Mouse (Mus musculus) midbrain, embryonic 10.5 days (tissue): ENCODE measurements at regions not wholly inside any gene's neighbourhood (a gene's known extent, or its start where the extent isn't known, plus 50 kb on each side); places are given as distances from the start of the nearest gene placed in this dataset.

ENCODE experiments used
- DNase-seq: peaks from one replicate; pipeline ENCODE4 v3.0.0-alpha.2; 2017; ENCODE audit warnings: low spot score
- H3K27ac ChIP-seq: fragments of 300-500 bp; sonication (generic); replicated peaks from 2 replicates; pipeline ENCODE4 v1.5.1; 2016; ENCODE audit warnings: mild to moderate bottlenecking
- H3K27me3 ChIP-seq: fragments of 300-500 bp; sonication (generic); 2 replicates; pipeline ENCODE4 v1.6.1; 2016; ENCODE audit warnings: low read depth, mild to moderate bottlenecking; ENCODE audit not compliant: poor library complexity, severe bottlenecking
- H3K36me3 ChIP-seq: fragments of 300-500 bp; sonication (generic); 2 replicates; pipeline ENCODE4 v1.6.1; 2016; ENCODE audit warnings: mild to moderate bottlenecking, moderate library complexity
- H3K4me1 ChIP-seq: fragments of 300-500 bp; sonication (generic); 2 replicates; pipeline ENCODE4 v1.6.1; 2016
- H3K4me3 ChIP-seq: fragments of 300-500 bp; sonication (generic); 2 replicates; pipeline ENCODE4 v1.5.1; 2016; ENCODE audit warnings: mild to moderate bottlenecking, moderate library complexity
- H3K9me3 ChIP-seq: fragments of 300-500 bp; sonication (generic); replicated peaks from 2 replicates; pipeline ENCODE4 v1.6.1; 2016; ENCODE audit warnings: mild to moderate bottlenecking
- WGBS: fragments of 180-500 bp; shearing (Covaris S2); methylation state at CpG from one replicate; pipeline ENCODE4 v1.1.7; 2016; 5-methylcytosine and 5-hydroxymethylcytosine counted together

DNA sequence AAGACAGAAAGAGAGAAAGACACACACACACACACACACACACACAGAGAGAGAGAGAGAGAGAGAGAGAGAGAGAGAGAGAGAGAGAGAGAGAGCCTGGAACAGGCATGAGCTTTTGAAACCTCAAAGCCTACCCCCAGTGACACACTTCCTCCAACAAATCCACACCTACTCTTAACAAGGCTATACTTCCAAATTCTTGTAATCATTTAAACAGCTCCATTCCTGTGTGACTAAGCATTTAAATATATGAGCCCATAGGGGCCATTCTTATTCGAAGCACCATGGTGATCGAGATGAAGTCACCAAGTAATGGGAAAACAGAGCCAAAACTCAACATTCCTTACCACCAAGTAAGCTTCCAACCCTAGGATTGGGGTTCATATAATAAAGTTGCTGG, 250.1 kb downstream of the Galc start:
- no peak overlapping the region for H3K4me3 ChIP-seq
- peaks cover 5% of the 10 kb centered on the region; the same call in 1 of the 2 replicates for H3K27me3 ChIP-seq
- H3K27ac ChIP-seq: no peak overlapping the region
- H3K4me1 ChIP-seq: peaks cover 9% of the 10 kb centered on the region
- H3K9me3 ChIP-seq: no peaks in the 10 kb centered on the region
- H3K36me3 ChIP-seq: no peaks in the 10 kb centered on the region
- 93% methylated on average over 2 of the region's 2 CpGs for WGBS
- DNase-seq: no peak

GRCm38 (mm10) chr12:98005671-98006469, 253.4 kb downstream of the Galc start:
- H3K27ac ChIP-seq: peak overlapping the region; percentile 59; the same call in 1 of the 2 replicates
- WGBS: 64% methylated on average over 5 of the region's 5 CpGs
- no peaks in the 10 kb centered on the region for H3K9me3 ChIP-seq
- no peak for DNase-seq
- H3K4me3 ChIP-seq: no peak overlapping the region
- peaks cover 9% of the 10 kb centered on the region for H3K4me1 ChIP-seq
- H3K27me3 ChIP-seq: peaks cover 17% of the 10 kb centered on the region
- no peaks in the 10 kb centered on the region for H3K36me3 ChIP-seq

GRCm38 (mm10) chr12:98002217-98002616, 257.0 kb downstream of the Galc start:
- no peaks in the 10 kb centered on the region for H3K9me3 ChIP-seq
- no peaks in the 10 kb centered on the region for H3K36me3 ChIP-seq
- DNase-seq: no peak
- H3K4me3 ChIP-seq: no peak overlapping the region
- H3K27me3 ChIP-seq: peaks cover 35% of the 10 kb centered on the region
- 71% methylated on average over 5 of the region's 5 CpGs for WGBS
- peaks cover 9% of the 10 kb centered on the region for H3K4me1 ChIP-seq
- no peak overlapping the region for H3K27ac ChIP-seq

DNA sequence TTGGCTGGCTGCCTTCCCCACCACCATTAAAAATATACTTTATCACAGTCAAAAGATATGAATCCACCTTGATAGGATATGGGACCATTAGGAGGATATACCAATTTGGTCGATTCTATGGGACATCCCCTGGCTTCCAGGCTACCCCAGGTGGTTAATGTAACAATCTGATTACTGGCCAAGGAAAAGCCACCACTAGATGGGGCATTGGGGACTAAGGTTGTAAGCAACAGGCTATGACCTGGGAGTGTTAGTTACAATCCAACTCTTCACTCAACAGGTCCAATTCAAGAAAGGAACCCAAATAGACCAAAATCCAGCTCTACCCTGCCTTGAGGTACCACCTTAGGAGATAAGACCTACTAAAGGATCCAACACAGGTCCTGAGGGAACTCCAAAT, 264.4 kb downstream of the Galc start:
- Histone ChIP-seq H3K36me3 (no peaks in the 10 kb centered on the region), H3K4me3 (no peak overlapping the region), H3K4me1 (no peaks in the 10 kb centered on the region), H3K9me3 (no peaks in the 10 kb centered on the region), H3K27me3 (peaks cover 8% of the 10 kb centered on the region; the same call in 1 of the 2 replicates), H3K27ac (no peak overlapping the region)
- WGBS: 60% methylated on average over 1 of the region's 1 CpGs
- DNase-seq: no peak

DNA sequence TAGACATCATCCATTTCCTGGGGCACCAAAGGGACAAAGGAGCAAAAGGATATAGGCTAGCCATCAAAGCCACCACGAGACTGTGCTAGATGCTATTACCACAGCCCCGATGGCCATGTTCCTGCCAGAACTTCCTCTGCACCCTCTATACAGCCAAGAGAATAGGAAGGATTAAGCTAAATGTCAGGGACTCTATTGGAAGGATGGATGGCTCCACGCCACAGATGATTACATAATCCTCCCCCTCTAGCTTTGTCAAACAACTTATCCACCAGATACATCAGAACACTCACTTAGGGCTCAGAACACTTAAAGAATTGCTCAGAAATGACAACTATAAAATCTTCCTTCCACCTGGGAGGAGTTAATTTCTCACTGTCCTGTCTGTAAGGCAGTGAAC, 265.3 kb downstream of the Galc start:
- H3K4me1 ChIP-seq: no peaks in the 10 kb centered on the region
- 85% methylated on average over 3 of the region's 3 CpGs for WGBS
- no peaks in the 10 kb centered on the region for H3K36me3 ChIP-seq
- no peak overlapping the region for H3K27ac ChIP-seq
- H3K9me3 ChIP-seq: no peaks in the 10 kb centered on the region
- no peak overlapping the region for H3K4me3 ChIP-seq
- DNase-seq: no peak
- H3K27me3 ChIP-seq: no peaks in the 10 kb centered on the region

DNA sequence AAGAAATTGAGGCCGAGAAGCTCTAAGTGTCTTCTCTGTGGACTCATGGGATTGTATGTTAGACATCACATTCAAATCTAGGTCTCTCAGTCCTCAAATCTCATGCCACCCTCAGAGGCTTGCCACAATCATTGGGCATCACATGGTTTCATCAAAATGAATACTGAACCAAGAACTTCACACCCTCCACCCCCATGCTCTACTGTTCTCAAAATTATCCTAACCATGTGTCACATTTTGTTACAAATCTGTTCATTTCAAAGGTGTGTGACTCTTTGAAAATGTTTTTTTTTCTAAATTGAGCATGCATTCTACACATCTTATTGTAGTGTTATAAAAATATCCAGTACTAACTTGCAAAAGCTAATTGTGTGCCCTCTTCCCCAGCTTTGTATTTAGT, 275.9 kb downstream of the Galc start:
- H3K9me3 ChIP-seq: no peaks in the 10 kb centered on the region; the same call in 1 of the 2 replicates
- 93% methylated on average over 1 of the region's 1 CpGs for WGBS
- H3K27me3 ChIP-seq: peaks cover 12% of the 10 kb centered on the region; the same call in 1 of the 2 replicates
- H3K36me3 ChIP-seq: no peaks in the 10 kb centered on the region
- H3K4me1 ChIP-seq: peaks cover 4% of the 10 kb centered on the region
- no peak overlapping the region for H3K4me3 ChIP-seq
- H3K27ac ChIP-seq: no peak overlapping the region
- no peak for DNase-seq

DNA sequence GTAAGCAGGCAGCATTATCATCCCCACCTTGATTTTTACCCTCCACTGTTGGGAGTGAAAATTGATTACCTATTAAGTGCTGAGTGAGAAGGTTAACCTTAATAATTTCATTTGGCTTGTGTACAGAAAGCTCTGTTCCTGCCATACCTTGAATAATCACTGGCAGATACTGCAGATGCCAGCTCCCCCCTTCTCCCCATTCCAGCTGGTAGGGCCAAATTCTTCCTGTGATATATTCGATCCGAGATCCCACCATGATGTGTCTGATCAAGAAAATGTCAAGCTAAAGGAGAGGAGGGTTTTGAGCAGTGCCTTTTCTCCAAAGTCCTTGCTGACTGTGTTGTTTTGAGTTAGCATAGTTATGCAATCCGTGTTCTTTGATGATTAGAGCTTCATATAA, 280.6 kb downstream of the Galc start:
- H3K27ac ChIP-seq: no peak overlapping the region; the same call in 1 of the 2 replicates
- no peaks in the 10 kb centered on the region for H3K36me3 ChIP-seq
- no peaks in the 10 kb centered on the region; the same call in 1 of the 2 replicates for H3K9me3 ChIP-seq
- 81% methylated on average over 3 of the region's 3 CpGs for WGBS
- H3K4me3 ChIP-seq: no peak overlapping the region
- H3K27me3 ChIP-seq: peaks cover 32% of the 10 kb centered on the region; the same call in 1 of the 2 replicates
- DNase-seq: no peak
- H3K4me1 ChIP-seq: peaks cover 19% of the 10 kb centered on the region

DNA sequence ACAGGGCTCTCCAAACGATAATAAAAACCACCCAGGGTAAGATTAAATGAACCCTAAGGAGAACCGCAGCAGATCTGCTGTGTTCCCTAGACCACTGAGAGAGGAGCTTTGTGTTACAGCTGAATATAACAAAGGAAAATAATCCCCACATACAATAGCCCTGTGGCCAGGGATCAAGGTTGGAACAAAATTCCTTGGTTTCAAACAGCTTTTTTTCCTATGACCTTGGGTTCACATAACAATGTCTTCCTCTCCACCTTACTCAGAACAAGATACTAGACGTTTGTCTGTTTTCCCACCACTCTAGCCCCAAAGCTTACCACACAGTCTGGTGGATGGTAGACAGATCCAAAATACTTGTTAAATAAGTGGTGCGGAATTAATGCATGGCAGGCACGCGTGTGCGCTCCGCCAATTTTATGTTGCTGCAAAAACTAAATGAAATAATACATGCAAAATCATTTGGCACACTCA, 281.0 kb downstream of the Galc start:
- Histone ChIP-seq H3K36me3 (no peaks in the 10 kb centered on the region), H3K4me3 (no peak overlapping the region), H3K4me1 (peaks cover 19% of the 10 kb centered on the region), H3K9me3 (no peaks in the 10 kb centered on the region; the same call in 1 of the 2 replicates), H3K27ac (no peak overlapping the region; the same call in 1 of the 2 replicates), H3K27me3 (peaks cover 32% of the 10 kb centered on the region; the same call in 1 of the 2 replicates)
- WGBS: 56% methylated on average over 8 of the region's 8 CpGs
- peak; percentile 15 for DNase-seq

- 62% methylated on average over 3 of the region's 3 CpGs for WGBS
- peaks cover 32% of the 10 kb centered on the region; the same call in 1 of the 2 replicates for H3K27me3 ChIP-seq
- no peak overlapping the region for H3K4me3 ChIP-seq
- no peak for DNase-seq
- no peaks in the 10 kb centered on the region for H3K36me3 ChIP-seq
- H3K9me3 ChIP-seq: no peaks in the 10 kb centered on the region; the same call in 1 of the 2 replicates
- no peak overlapping the region; the same call in 1 of the 2 replicates for H3K27ac ChIP-seq
- peaks cover 19% of the 10 kb centered on the region for H3K4me1 ChIP-seq
Observed at GRCm38 (mm10) chr12:97977633-97978032, 281.6 kb downstream of the Galc start.

DNA sequence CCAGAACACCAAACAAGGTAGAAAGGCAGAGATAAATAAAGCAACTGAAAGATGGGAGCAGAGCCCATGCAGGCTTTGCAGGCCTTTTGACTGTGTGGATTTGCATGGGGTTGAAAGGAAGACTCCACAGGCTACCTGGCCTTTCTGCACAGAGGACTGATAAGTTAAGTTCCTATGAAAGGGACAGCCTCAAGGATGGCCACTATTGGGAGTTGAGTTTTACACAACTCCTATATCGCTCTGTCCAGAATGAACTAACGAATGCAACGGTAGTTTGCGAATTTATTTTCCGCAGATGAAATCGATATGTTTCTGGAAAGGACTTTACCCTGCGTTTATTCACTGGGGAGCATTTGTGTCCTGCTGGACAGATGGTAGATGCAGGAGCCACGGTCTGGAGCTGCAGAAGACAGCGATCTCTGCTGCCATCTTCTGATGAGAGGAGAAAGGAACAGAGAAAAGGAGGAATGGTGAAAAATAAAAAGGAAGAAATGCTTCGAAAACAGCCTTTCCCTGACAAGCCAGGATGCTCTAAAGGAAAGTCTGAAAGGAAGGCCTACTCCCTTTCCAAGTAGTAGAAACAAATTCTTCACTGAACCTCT, 285.2 kb downstream of the Galc start:
- 66% methylated on average over 10 of the region's 10 CpGs for WGBS
- no peaks in the 10 kb centered on the region for H3K36me3 ChIP-seq
- no peaks in the 10 kb centered on the region for H3K9me3 ChIP-seq
- no peak overlapping the region for H3K4me3 ChIP-seq
- H3K27me3 ChIP-seq: peaks cover 24% of the 10 kb centered on the region; the same call in 1 of the 2 replicates
- H3K4me1 ChIP-seq: peaks cover 19% of the 10 kb centered on the region
- no peak for DNase-seq
- no peak overlapping the region for H3K27ac ChIP-seq

GRCm38 (mm10) chr12:97957201-97957600, 302.1 kb downstream of the Galc start:
- no peak for DNase-seq
- no peaks in the 10 kb centered on the region for H3K9me3 ChIP-seq
- no peaks in the 10 kb centered on the region for H3K27me3 ChIP-seq
- WGBS: 82% methylated on average over 4 of the region's 4 CpGs
- H3K27ac ChIP-seq: no peak overlapping the region
- H3K4me3 ChIP-seq: no peak overlapping the region
- no peaks in the 10 kb centered on the region for H3K36me3 ChIP-seq
- no peaks in the 10 kb centered on the region for H3K4me1 ChIP-seq

DNA sequence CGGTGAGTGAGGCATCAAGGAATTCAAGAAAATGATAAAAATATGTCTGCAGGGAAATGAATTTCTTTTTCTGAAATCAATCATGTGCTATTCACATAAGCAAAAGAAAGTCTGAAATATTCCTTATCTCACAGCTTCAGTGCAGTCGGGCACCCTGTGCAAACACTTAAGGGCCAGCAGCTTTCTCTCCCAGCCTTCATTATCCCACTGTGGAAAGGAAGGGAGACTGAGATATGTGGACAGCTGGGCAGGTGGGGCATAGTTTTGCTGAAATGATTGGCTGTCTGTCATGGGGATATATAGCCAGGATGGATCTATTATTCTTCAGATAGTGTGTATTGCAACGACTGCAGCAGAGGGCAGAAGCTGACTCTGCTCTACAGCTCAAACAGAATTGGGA, 305.9 kb downstream of the Galc start:
- 90% methylated on average over 3 of the region's 3 CpGs for WGBS
- H3K27ac ChIP-seq: no peak overlapping the region
- H3K4me3 ChIP-seq: no peak overlapping the region
- H3K4me1 ChIP-seq: no peaks in the 10 kb centered on the region
- no peaks in the 10 kb centered on the region for H3K36me3 ChIP-seq
- no peaks in the 10 kb centered on the region for H3K27me3 ChIP-seq
- no peak for DNase-seq
- H3K9me3 ChIP-seq: no peaks in the 10 kb centered on the region

GRCm38 (mm10) chr12:97952204-97952603, 307.1 kb downstream of the Galc start:
- WGBS: 84% methylated on average over 8 of the region's 8 CpGs
- no peaks in the 10 kb centered on the region for H3K27me3 ChIP-seq
- H3K27ac ChIP-seq: no peak overlapping the region
- no peaks in the 10 kb centered on the region for H3K36me3 ChIP-seq
- DNase-seq: no peak
- no peaks in the 10 kb centered on the region for H3K9me3 ChIP-seq
- no peaks in the 10 kb centered on the region for H3K4me1 ChIP-seq
- no peak overlapping the region for H3K4me3 ChIP-seq
